Mouse (Mus musculus) lung, embryonic 14.5 days (tissue): Measurements from ENCODE around the gene Plg. TPM values are rescaled to one million over a fixed set of nuclear protein-coding genes. Genes with fewer than 3 reads are reported as not detected.

Source experiments
- ATAC-seq: fragments of 200-750 bp; cut with Nextera tagmentation; 2 replicates; pipeline ENCODE4 v1.8.0; 2017; ENCODE audit warnings: mild to moderate bottlenecking, moderate TSS enrichment, moderate library complexity; ENCODE audit not compliant: insufficient read depth
- DNase-seq: peaks from one replicate; pipeline ENCODE4 v3.0.0-alpha.2; 2015
- H3K27ac ChIP-seq: fragments of 300-500 bp; sonication (generic); 2 replicates; pipeline ENCODE4 v1.5.1; 2014; ENCODE audit warnings: low read depth, mild to moderate bottlenecking, moderate library complexity
- H3K27me3 ChIP-seq: fragments of 300-500 bp; sonication (generic); 2 replicates; pipeline ENCODE4 v1.6.1; 2014; ENCODE audit warnings: low read length, control low read depth; ENCODE audit not compliant: insufficient read depth
- H3K36me3 ChIP-seq: fragments of 300-500 bp; sonication (generic); 2 replicates; pipeline ENCODE4 v1.6.1; 2014; ENCODE audit warnings: control low read depth; ENCODE audit not compliant: insufficient read depth
- H3K4me1 ChIP-seq: fragments of 300-500 bp; sonication (generic); 2 replicates; pipeline ENCODE4 v1.6.1; 2014; ENCODE audit warnings: antibody characterized with exemption, control low read depth; ENCODE audit not compliant: insufficient read depth
- H3K4me2 ChIP-seq: fragments of 300-500 bp; sonication (generic); 2 replicates; pipeline ENCODE4 v1.6.1; 2014; ENCODE audit warnings: mild to moderate bottlenecking
- H3K4me3 ChIP-seq: fragments of 300-500 bp; sonication (generic); 2 replicates; pipeline ENCODE4 v1.5.1; 2014; ENCODE audit warnings: low read depth, low read length
- H3K9ac ChIP-seq: fragments of 300-500 bp; sonication (generic); 2 replicates; pipeline ENCODE4 v1.6.1; 2014
- H3K9me3 ChIP-seq: fragments of 300-500 bp; sonication (generic); 2 replicates; pipeline ENCODE4 v1.6.1; 2016; ENCODE audit warnings: low read depth, low read length, control low read depth
- CTCF ChIP-seq: IDR thresholded peaks from 2 replicates; pipeline ENCODE4 v1.5.1; 2016; ENCODE audit warnings: antibody characterized with exemption, low read depth
- WGBS: fragments of 180-500 bp; shearing (Covaris S2); extraction: QIAGEN DNeasy Blood & Tissue Kit; methylation state at CpG from one replicate; pipeline ENCODE4 v1.1.7; 2014; 5-methylcytosine and 5-hydroxymethylcytosine counted together
- polyA plus RNA-seq: library from polyadenylated mRNA; unstranded; fragments of >200 nt; fragmentation: Nextera tagmentation; extraction: Ambion mirVana; gene quantifications from 2 replicates; pipeline ENCODE4 v1.2.1, GENCODE M21; 2014

Plg gene
- polyA plus RNA-seq, 1 experiment from 2014 or later = 0.08 TPM

DNA sequence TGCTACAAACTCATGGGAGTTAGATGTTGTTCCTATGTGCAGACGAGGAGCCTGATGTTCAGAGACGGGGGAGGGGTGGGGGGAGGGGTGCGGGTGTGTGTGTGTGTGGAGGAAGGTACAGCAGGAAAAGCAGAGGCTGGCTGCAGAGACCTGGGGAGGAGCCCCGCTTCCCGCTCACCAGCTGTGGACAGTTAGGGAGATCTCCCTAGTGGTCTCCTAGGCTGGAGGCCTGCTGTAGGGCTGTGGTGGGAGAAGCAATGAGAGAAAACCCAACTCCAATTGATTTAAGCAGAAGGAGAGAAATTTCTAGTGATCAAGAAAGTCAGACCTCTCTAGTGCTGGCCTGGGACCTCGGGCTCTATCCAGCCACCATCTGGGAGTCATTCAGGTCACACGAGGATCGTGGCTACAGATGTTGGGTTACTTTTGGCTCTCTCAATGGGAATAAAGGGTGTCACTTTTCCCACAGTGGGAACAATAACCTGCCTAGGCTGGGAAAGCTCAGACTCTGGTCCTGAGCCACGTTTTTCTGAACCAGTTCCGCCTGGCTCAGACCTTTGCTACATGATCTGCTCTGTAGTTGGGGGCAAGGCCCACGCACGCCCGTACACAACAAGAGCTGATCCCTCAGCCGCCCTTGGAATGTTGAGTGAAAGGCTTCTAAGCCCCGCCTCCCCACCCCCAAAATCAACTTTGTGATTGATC is 36.8 kb downstream of the Plg start:
- 28% methylated on average over 15 of the region's 15 CpGs for WGBS
- H3K27ac ChIP-seq = peak overlapping the region; percentile 22
- no peak overlapping the region for H3K4me3 ChIP-seq
- no peaks in the 10 kb centered on the region for H3K9me3 ChIP-seq
- TF ChIP-seq CTCF = no peak
- H3K9ac ChIP-seq = no peak overlapping the region
- H3K4me1 ChIP-seq = peaks cover 14% of the 10 kb centered on the region; the same call in 1 of the 2 replicates
- no peak overlapping the region for H3K4me2 ChIP-seq
- H3K27me3 ChIP-seq = no peaks in the 10 kb centered on the region
- peak; percentile 33 for DNase-seq
- H3K36me3 ChIP-seq = no peaks in the 10 kb centered on the region
- peak; percentile 23; the same call in 1 of the 2 replicates for ATAC-seq

DNA sequence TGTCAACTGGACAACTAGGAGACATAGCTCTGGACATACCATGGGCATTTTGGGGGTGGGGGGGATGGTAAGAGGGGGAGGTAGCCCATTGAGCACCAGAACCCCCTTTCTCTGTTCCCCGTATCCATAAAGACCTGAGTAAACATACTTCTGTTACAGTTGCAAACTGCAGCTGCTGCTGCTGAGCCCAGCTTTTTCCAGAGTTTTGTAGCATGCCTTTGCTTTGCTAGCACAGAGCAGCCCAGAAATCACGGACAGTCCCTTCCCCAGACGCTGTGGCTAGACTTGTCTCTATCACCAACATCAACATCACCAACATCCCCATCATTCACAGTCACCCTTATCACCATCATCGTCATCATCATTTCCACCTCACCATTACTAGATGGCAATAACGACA is 37.3 kb downstream of the Plg start:
- TF ChIP-seq CTCF = no peak
- Histone ChIP-seq H3K4me2 (no peak overlapping the region), H3K9ac (no peak overlapping the region), H3K4me3 (no peak overlapping the region), H3K27me3 (no peaks in the 10 kb centered on the region), H3K9me3 (no peaks in the 10 kb centered on the region), H3K4me1 (peaks cover 14% of the 10 kb centered on the region; the same call in 1 of the 2 replicates), H3K36me3 (no peaks in the 10 kb centered on the region), H3K27ac (peak overlapping the region; percentile 22)
- peak; percentile 9; the same call in 1 of the 2 replicates for ATAC-seq
- WGBS = 27% methylated on average over 5 of the region's 5 CpGs
- DNase-seq = peak; percentile 46

DNA sequence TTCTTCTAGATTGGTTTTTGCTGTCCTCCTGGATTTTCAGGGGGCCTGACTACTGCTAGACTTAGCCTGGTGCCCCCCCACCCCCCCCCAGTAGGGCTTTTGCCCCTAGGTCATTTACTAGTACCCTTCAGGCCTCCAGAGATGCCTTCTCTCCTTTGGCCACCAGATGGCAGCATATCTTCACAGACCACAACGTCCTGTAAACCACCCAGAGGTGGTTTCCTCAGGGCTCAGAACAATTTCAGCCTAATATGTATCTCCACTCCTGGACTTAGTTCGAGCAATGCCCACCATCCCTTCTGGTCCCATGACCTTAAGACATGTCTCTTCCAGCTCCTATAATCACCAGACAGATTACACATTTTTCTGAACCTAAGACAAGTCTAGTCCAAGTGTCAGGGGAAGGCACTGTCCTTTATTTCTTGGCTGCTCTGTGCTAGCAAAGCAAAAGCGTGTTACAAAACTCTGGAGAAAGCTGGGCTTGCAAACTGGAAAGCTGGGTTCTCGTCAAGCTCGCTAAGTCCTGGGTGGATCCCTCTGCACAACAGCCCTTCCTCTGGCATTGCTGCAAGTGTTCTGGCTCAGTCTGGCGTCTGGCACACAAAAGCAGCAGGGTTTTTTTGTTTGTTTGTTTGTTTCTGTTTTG is 38.0 kb downstream of the Plg start:
- 36% methylated on average over 6 of the region's 6 CpGs for WGBS
- H3K9ac ChIP-seq = no peak overlapping the region
- H3K27ac ChIP-seq = peak overlapping the region; percentile 55; the same call in 1 of the 2 replicates
- DNase-seq (peak; percentile 95), ATAC-seq (peak; percentile 29)
- TF ChIP-seq CTCF = peak; percentile 91
- H3K36me3 ChIP-seq = no peaks in the 10 kb centered on the region
- H3K4me3 ChIP-seq = no peak overlapping the region
- H3K4me1 ChIP-seq = peaks cover 14% of the 10 kb centered on the region; the same call in 1 of the 2 replicates
- H3K9me3 ChIP-seq = no peaks in the 10 kb centered on the region
- H3K4me2 ChIP-seq = no peak overlapping the region
- no peaks in the 10 kb centered on the region for H3K27me3 ChIP-seq

DNA sequence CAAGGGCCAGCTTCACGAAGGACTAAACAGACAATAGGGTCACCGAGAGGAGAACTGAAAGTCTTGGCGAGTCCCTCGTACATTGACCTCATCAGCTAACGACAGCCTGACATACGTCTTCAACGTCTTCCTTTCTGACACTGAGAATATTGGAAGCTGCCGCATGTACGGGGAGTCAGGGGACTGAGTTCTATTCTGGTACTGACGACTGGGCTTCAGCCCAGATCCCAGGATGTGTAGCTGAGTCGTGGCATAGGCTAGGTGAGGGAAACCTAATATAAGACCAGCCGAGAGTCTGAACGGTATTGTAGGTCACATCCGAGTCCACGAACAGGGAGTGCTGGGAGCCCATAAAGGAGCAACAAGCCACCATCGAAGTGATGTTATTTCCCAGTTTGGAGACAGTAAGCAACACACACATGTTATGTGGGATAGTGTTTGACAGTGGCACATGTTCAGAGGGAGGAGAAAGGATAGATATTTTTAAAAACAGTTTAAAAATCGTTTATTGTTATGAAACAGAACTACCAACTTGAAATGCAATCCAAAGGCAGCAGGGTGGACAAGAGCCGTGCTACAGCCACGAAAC is 41.2 kb downstream of the Plg start:
- Histone ChIP-seq H3K27ac (peak overlapping the region; percentile 56; the same call in 1 of the 2 replicates), H3K4me1 (peaks cover 8% of the 10 kb centered on the region; the same call in 1 of the 2 replicates), H3K36me3 (no peaks in the 10 kb centered on the region), H3K27me3 (no peaks in the 10 kb centered on the region), H3K9ac (no peak overlapping the region), H3K4me3 (no peak overlapping the region), H3K9me3 (no peaks in the 10 kb centered on the region), H3K4me2 (no peak overlapping the region)
- WGBS = 46% methylated on average over 19 of the region's 19 CpGs
- TF ChIP-seq CTCF = no peak
- ATAC-seq (no peak), DNase-seq (no peak)

DNA sequence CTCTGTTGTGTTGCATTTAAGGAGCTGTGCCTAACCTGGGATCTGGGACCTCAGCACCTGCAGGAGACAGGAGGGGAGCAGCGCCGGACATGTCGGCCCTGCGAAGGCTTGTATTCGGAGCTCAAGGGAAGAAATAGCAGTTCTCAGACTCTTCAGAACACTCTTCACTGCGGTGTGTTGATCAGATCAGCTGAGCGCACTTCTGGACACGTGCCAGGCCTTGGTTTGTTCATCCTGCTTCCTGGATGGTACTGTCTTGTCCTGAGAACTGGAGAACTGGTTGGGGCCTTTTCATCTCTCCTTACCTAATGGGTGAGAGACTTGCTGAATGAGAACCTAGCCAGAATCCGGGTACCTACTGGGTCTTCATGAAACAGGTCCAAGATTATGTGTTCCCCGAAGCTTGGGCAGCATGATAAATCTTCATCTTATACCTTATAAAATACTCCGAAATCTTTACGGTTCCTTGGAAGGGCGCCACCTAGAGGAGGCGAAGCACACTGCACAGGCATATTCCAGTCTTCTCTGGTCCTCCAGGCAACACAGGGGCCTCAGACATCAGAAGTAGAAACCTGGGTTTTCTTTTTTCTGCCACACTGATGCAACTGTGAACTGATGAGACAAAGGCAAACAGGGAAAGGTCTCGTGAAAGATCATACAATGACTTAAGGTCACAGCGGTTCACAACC is 42.6 kb downstream of the Plg start:
- H3K4me1 ChIP-seq = no peaks in the 10 kb centered on the region
- H3K36me3 ChIP-seq = no peaks in the 10 kb centered on the region
- no peaks in the 10 kb centered on the region for H3K27me3 ChIP-seq
- ATAC-seq (no peak), DNase-seq (peak; percentile 57)
- no peak overlapping the region for H3K27ac ChIP-seq
- peak; percentile 65 for TF ChIP-seq CTCF
- no peak overlapping the region for H3K9ac ChIP-seq
- H3K9me3 ChIP-seq = no peaks in the 10 kb centered on the region
- WGBS = 61% methylated on average over 16 of the region's 16 CpGs
- no peak overlapping the region for H3K4me2 ChIP-seq
- no peak overlapping the region for H3K4me3 ChIP-seq

DNA sequence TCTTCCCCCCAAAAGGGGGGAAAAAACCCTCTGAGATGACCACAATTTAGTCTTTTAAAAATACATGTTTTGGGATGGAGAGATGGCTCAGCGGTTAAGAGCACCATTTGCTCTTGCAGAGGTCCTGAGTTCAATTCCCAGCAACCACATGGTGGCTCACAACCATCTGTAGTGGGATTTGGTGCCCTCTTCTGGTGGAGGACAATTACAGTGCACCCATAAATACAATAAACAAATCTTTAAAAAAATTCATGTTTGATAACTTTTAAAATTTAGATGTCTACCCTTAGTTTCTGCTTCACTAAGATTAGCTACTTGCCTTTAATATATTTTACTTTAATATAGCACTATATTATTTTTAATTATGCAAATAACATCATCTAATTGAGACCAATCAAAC is 43.7 kb downstream of the Plg start:
- Histone ChIP-seq H3K4me2 (no peak overlapping the region), H3K4me1 (no peaks in the 10 kb centered on the region; the same call in 1 of the 2 replicates), H3K36me3 (no peaks in the 10 kb centered on the region), H3K4me3 (no peak overlapping the region), H3K9ac (no peak overlapping the region), H3K27me3 (no peaks in the 10 kb centered on the region), H3K9me3 (no peaks in the 10 kb centered on the region), H3K27ac (no peak overlapping the region)
- DNase-seq = no peak
- TF ChIP-seq CTCF = no peak
- 79% methylated on average over 1 of the region's 1 CpGs for WGBS
- no peak for ATAC-seq

DNA sequence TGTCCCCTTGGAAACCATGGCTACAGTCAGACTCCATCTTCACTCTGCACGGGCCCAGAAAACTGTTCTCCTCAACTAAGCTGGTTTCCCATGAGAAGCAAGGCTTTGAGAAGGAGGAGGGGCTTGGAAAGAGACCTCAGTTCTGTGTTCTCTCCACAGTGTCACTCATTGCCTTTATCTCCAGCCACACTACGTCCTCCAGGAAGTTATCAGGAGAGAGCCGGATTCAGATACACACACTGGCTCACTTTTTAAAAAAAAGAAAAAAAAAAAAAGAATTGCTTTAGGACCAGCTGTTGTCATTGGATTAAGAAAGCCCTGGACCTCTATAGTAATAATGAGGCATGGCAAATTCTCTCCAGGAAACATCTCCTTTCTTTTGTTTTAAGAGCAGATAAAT is 48.7 kb downstream of the Plg start:
- H3K36me3 ChIP-seq = no peaks in the 10 kb centered on the region
- no peaks in the 10 kb centered on the region; the same call in 1 of the 2 replicates for H3K4me1 ChIP-seq
- H3K27ac ChIP-seq = no peak overlapping the region
- no peak for ATAC-seq
- no peak overlapping the region for H3K4me3 ChIP-seq
- 17% methylated on average over 3 of the region's 3 CpGs for WGBS
- no peak overlapping the region for H3K4me2 ChIP-seq
- DNase-seq = no peak
- no peak for TF ChIP-seq CTCF
- no peaks in the 10 kb centered on the region for H3K9me3 ChIP-seq
- H3K9ac ChIP-seq = no peak overlapping the region
- no peaks in the 10 kb centered on the region for H3K27me3 ChIP-seq
